Mouse (Mus musculus): ENCODE measurements at regions not wholly inside any gene's neighbourhood (a gene's known extent, or its start where the extent isn't known, plus 50 kb on each side); places are given as distances from the start of the nearest gene placed in this dataset.

DNA sequence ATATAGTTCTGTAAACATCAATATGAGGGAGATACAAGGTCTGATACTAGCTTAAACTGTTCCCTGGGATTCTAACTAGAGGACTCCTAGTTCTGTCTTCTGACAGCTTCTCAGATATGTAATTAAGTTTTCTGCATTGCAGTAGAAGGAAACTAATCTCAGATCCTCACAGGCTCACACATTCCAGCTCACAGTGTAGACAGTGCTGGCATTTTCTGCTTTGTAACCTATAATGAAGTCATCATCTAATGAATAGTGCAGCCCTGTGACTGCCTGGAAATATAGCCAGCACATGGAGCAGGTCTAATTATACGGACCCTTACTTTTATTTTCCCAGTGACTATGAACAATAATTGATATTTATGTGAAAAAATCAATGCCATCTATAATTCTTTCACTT is 331.2 kb upstream of the Celf2 start:
- no peak for DNase-seq (ENCODE audit: low spot score)
- intact Hi-C loops (cut with DNase I) = no loop called here

DNA sequence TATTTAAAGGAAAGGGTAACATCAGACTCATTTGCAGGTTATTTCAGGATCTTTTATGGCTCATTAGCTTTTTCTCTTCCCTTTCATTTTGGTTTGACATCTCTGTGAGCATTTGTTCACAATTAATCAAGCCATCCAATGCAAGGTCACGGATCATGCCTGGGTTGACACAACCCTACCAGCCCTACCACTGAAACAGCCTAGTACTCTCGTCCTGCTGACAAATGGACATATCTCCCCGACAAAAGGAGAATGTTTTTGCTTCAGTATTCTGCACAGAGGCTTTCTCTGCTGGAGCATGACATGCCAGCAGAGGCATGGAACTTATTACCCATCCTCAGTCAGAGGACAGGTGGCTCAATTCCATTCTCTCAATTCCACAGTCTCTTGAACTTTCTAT is 328.5 kb upstream of the Celf2 start:
- DNase-seq (ENCODE audit: low spot score) = no peak
- intact Hi-C loops (cut with DNase I) = no loop called here

DNA sequence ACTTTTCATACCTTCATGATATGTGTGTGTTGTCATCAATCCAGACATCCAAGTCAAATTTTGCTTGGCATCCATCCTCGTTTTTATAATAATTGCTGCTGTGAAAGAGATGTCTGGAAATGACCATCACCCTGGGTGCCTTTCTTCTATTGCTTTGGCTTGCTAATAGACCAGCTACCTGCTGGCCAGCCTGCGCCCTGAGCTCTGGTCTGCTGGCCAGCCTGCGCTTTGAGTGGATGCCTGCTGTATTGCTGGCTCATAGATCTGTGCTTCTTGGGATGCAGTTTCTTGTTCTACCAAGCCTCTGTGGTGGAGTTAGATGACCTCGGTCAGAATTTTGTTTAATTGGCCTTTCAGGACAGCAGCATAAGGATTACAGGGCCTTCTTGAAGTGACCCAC is 321.9 kb upstream of the Celf2 start:
- intact Hi-C loops (cut with DNase I) = no loop called here
- DNase-seq (ENCODE audit: low spot score) = no peak

DNA sequence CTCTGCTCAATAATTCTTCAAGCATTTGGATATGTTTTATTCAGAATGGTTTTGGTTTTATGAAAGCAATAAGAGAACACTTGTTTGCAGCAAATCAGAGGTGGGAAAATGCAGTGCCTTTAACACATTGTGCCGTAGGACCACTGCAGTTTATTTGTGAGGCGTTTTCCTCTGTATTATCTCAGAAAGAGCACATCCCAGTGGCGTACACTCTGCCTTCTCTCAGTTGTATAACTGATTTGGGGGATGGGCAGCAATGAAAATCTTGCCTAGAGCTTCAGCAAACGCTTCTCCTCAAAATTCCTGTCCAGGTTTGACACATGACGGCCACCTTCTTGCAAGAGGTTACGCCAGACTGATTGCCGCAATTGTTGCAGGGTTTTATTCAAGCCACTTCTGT is 316.9 kb upstream of the Celf2 start:
- intact Hi-C loops (cut with DNase I) = no loop called here
- no peak for DNase-seq (ENCODE audit: low spot score)

DNA sequence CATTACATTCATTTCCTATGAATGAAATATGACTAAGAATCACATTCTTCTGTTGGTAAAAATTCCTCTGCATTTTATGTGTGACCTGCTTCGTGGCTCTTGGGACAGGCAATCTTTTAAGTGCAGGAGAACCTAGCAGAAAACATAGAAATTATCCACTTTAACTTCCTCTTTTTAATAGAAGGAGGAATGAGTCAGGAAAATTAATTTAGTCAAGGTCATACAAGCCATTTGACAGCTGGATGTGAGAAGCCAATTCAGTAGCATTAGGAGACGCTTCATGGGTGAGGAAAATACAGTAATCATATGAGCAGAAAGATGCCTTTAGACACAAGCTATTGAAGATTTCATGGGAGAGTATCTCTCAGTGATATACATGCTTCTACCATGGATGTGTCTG is 287.1 kb upstream of the Celf2 start:
- no peak for DNase-seq (ENCODE audit: low spot score)

DNA sequence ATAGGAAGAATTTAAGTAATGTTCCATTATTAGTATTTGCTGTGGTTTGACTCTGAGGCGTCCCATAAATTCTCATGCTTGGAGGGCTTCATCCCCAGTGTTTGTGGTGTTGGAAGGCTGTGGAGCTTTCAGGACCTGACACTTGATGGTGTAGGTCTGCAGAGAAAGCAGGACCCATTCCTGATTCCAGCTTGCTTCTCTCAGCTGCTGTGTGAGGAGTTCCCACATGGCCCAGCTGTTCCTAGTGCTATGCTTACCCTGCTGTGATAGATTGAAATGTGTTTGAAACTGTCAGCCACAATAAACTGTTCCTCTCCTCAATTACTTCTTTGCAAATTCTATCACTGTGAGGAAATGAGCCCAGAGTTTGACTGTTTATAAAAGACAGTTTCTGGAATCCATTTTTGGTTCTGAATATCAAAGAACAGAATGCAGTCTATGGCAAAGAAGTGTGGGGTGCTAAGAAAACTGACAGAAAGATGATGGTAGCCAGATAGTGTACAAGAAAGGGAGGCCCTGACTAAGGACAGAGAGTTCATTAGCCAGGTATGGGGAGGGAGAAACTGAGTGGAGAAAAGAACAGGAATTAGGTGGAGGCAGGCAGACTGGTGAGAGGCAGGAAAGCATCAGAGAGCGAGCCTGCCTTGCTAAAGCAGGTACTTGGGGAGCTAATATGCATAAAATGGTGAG is 283.2 kb upstream of the Celf2 start:
- no peak for DNase-seq (ENCODE audit: low spot score)
- intact Hi-C loops (cut with DNase I) = no loop called here

More for the DNA sequence above, 287.1 kb upstream of the Celf2 start:
- intact Hi-C loops (cut with DNase I) = no loop called here

DNA sequence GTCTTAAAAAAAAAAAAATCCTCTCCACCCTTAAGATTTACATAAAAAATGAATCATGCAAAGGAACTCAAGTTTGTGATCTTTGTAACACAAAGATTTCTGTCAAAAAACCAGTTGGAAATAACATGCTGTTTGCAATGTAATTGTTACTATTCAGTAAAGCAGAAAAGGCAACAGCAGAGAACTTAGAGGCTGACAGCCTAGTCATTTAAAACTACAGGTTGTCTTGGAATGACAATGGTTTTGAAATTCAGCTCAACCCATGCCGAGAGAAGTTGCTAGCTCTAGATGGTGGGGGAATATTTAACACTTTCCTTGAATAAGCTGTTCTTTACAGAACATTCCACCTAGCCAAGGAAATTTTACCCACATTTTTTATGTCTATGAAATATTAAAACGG is 269.2 kb upstream of the Celf2 start:
- intact Hi-C loops (cut with DNase I) = no loop called here
- no peak for DNase-seq (ENCODE audit: low spot score)

DNA sequence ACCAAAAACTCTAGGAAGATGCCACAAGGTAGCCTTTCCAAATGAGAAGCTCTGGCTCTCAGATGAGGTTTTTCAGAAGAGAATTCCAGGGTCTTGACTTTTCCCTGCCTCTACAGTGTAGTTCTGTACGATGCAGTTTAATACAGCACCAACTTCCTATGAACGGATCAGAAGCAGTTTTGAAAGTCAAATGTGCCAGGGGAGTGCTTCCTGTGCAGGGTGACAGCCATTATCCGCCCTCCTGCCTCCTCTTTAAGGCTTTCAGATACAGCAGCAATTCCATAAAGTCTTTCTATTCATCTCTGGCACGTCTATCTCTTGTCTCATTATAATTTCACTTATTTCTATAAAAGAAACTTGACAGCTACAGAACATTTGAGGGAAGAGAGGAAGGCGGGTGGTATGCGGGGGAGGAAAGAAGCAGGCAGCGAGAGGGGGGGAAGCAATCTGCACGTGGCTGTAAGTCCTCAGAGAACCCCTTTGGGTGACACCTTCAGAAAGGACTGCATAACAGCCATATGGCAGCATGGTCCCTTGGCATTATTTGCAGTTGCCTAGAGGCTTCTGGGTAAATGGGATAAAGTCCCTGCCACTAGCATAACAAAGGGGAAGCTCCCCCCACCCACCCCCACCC is 224.9 kb upstream of the Celf2 start:
- intact Hi-C loops (cut with DNase I) = no loop called here
- DNase-seq (ENCODE audit: low spot score) = no peak

DNA sequence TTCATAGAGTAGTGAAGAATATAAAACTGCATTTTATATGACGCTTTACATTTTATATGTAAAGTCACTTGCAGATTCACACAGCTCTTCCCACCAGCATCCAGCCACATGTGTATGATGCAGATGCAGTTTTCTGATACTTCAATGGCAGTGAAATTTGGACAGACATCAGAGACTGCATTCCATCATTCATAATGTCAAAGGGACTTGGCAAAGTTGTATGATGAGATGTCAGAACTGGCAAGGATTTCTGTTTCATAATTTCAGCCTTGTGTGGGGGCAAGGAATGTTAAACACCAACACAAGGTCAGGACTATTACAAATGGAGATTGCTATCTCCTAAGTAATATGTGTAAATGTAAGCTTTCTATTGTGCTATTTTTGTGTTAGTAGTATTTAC is 221.6 kb upstream of the Celf2 start:
- DNase-seq (ENCODE audit: low spot score) = no peak
- intact Hi-C loops (cut with DNase I) = no loop called here

DNA sequence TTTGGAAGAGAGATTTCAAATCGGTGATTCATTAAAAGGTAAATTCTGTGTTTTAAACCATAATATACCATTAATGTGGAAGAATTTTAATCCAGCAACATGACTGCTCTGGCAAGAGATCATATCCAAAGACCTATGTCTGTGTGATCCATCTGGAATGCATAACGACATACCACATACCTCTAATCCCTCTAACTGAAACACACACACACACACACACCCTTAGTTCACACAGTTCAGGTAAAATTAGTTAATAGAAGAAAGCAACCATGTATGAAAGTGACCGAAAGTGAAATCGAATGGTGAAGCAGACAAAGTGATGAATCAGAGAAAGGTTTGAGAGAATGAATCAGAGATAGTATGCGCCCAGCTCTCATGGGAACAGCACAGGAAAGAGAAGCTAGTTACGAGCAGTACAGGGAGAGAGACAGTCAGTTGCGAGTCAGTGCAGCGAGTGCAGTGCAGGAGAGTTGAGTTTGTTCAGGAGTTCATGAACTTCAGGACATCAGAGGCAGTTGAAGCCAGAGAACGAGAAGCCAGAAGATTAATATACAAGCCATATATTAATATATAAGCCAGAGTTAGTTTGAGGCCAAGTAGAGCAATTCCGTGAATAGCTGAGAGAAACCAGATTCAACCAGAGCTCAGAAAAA is 213.0 kb upstream of the Celf2 start:
- no peak for DNase-seq (ENCODE audit: low spot score)
- intact Hi-C loops (cut with DNase I) = no loop called here

DNA sequence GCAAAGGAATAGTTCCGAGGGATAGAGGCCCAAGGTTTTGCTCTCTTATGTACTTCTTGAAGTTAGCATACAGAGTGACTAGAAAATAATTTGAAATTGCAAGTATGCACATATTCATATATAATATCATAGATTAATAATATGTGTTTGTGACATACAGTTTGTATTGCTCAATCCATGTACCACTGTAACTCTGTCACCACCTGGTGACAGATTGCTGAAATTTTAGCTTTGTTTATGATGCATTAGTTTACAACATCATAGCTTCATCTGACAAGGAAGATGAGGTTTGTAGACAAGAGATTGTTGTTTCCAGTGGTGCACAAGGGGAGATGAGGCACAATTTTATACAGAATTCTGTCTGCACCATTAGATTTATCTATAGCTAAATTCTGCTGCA is 201.7 kb upstream of the Celf2 start:
- intact Hi-C loops (cut with DNase I) = loop anchor here (5.0 kb wide), 1 partner anchor 1274 kb away; no protein-coding TSS in a partner anchor

DNA sequence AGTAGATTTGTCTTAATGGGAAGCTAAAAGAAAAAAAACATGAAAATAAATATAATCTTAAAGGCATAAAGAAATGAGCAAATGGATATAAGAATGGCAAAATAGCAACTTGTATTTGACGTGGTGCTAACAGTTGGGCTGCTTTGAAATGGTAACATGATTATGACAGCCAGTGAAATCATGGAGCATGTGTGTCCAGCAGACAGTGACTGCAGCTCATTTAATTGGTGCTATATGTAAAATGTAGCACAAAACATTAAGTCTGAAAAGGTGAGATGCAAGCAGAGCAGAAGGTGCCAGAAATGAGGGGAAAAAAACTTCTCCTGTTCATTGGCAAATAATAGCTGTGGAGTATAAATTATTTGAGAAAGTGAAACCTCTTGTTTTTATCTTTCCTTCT is 201.1 kb upstream of the Celf2 start:
- no peak for DNase-seq (ENCODE audit: low spot score)
- intact Hi-C loops (cut with DNase I) = loop anchor here (5.0 kb wide), 1 partner anchor 1273 kb away; no protein-coding TSS in a partner anchor

More for the DNA sequence above, 201.7 kb upstream of the Celf2 start:
- DNase-seq (ENCODE audit: low spot score) = no peak

DNA sequence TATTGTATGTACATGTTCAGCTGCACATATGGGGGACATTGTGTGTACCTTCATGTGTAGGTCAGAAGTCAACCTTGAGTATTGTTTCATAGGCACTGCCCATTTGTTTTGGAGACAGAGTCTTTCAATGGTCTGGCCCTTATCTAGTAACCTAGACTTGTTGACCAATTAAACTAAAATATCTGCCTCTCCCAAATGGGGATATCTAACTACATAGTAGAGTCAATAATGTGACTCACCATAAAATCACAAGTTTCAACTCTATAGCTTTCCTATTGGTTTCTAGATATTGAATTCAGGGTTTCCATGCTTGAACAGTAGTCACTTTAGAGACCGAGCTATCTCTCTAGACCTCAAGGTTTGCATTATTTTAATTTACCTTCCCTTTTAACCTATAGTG is 174.0 kb upstream of the Celf2 start:
- no peak for DNase-seq (ENCODE audit: low spot score)

DNA sequence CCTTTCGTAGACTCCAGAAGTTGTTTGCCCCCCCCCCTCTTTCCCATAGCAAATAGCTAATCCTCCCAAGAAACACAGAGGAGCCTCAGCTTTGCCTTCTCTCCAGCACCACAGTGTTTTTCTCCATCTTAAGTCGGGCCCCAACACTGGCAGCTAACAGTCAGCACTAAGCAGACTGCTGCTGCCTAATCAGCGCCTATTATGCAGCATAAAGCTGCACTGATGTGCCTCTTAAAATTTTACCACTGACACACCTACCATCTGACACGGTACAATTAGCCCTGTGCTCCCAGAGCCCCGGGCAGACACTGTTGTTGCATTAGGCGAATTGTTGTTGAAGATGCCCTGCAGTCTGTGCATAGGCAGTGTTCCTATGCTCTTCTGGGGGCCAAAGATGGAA is 131.5 kb upstream of the Celf2 start:
- intact Hi-C loops (cut with DNase I) = no loop called here

More for the DNA sequence above, 174.0 kb upstream of the Celf2 start:
- intact Hi-C loops (cut with DNase I) = no loop called here

DNA sequence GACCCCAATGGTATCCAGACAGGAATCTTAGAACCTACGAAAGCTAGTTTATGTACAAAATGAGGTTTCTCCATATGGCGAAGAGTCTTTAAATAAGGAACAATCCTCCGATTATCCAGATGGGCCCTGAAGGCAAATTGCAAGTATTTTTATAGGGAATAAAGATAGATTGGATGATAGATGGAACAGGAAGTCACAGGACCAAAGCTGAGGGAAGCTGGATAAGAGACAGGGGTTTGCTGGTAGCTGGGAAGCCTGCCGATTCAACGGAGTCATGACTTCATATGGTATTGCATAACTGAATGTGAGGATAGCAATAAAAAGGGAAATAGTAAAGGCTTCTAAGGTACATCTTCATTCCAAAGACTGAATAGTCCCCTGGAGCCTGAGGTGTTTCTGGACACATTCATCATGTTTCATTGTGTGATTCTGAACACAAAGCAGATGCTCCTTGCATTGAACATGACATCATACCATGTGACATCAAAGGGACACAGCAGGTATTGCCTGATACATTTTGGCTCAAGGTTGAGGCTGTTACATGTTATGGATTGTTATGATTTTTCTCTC is 113.4 kb upstream of the Celf2 start:
- no peak for DNase-seq (ENCODE audit: low spot score)
- intact Hi-C loops (cut with DNase I) = no loop called here

More for the DNA sequence above, 131.5 kb upstream of the Celf2 start:
- no peak for DNase-seq (ENCODE audit: low spot score)

DNA sequence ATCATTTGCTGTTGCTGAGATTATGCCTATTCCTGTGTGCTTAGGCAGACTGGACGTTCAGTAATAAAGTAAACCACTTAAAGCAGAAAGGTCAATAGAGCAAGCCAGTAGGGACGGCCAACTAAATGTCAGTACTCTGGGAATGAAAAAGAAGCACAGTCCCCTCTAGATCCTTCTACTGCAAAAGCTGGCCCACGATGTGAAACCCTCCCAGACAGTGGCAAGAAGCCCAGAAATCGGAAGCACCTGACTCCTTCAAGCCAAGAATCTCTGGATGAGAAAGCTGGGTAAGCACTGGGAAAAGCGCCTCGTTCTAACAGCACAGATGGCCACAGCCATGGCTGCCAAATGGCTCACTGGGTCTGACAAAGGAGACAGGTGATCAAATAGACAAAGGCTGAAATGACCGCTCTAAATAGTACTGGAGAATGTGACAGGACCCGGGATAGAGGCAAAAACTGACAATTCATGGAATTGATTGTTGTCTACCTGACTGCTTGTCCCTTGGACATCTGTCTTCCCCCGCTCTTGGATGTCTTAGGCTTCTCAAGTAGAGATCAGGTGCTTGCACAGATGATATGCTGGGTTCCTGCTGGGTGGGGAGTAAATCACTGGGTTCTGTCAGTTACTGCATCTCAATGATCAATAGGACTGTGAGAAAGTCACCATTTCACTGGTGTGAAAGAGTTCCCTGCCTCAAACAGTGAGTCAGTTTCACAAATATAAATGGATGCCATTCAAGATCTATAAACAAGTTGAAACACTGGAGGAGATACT is 110.7 kb upstream of the Celf2 start:
- peak; percentile 23 for DNase-seq (ENCODE audit: low spot score)
- intact Hi-C loops (cut with DNase I) = no loop called here

DNA sequence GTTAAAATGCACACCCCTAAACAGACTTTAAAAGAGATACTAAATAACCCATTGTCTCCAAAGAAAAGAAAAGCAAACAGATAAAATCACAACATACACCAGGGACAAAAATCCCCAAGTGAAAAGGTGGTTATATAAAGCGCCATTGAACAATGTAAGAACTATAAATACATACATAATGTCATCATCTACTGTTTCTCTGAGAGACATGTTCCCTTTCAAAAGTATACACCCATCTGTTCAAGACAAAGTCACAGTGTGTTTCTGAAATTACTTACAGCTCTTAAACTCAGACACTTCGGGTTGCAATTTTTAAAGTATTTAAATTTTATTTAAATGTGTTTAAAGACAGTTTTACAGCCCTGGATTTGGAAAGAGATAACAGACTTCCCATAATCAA is 68.8 kb upstream of the Celf2 start:
- DNase-seq (ENCODE audit: low spot score) = no peak
- intact Hi-C loops (cut with DNase I) = no loop called here
